Mouse (Mus musculus): Measurements from ENCODE around the gene Myo5c. TPM values are rescaled to one million over a fixed set of nuclear protein-coding genes. Genes with fewer than 3 reads are reported as not detected.
A peak's percentile ranks its signal among the peaks of the same experiment; 100 is the strongest.

The Myo5c gene
- polyA plus RNA-seq, 1 experiment = 1.2 TPM

DNA sequence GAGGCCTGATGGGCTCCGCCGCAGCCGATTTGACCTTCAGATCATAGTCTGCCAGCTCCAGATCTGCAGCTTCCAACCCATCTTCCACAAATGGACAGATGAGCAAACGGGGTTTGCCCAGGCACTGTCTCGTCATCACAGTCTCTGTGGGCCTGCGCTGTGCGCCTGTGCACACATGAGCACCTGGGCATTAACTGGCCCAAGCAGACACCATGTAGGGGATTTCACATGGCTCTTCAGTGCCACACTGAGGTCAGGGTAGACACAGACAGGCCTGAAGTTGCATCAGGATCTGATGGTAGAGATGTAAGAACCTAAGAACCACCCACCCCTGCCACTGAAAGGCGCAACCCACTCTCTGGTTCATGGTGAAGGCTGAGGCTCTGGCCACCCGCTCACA is 43.2 kb downstream of the Myo5c start:
- WGBS = 84% methylated on average over 9 of the region's 9 CpGs
- Histone ChIP-seq H3K27ac (ENCODE audit: control insufficient read depth, insufficient read depth, low read depth, low read length, poor library complexity) (no peak overlapping the region), H3K4me1 (ENCODE audit: control insufficient read depth, insufficient read depth, low read length) (no peaks in the 10 kb centered on the region), H3K4me3 (replicated peaks; ENCODE audit: control insufficient read depth, low read depth, low read length) (no peak overlapping the region)
- no peak for TF ChIP-seq POLR2A (IDR thresholded peaks at IDR 0.05; ENCODE audit: borderline replicate concordance, control insufficient read depth, low read depth, low read length)
- TF ChIP-seq CTCF (IDR thresholded peaks at IDR 0.05; ENCODE audit: control insufficient read depth, insufficient read depth, low read length) = no peak

DNA sequence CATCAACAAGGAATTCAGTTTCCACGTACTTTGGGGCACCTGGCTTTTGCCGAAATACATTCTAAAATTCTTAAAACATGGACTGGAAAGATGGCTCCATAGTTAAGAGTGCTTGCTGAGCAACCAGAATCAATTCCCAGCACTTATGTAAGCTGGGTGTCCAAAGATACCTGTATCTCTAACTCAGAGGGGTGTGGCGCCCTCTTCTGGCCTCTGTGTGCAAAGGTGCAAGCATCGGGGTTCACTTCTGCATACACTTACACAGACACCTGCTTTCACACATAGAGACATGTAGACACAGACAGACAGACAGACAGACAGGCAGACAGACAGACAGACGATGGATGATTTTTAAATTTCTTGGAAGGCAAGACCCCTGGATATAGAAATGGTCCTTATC is 49.0 kb downstream of the Myo5c start:
- Histone ChIP-seq H3K27ac (ENCODE audit: control insufficient read depth, insufficient read depth, low read depth, low read length, poor library complexity) (no peak overlapping the region), H3K4me1 (ENCODE audit: control insufficient read depth, insufficient read depth, low read length) (no peaks in the 10 kb centered on the region), H3K4me3 (replicated peaks; ENCODE audit: control insufficient read depth, low read depth, low read length) (no peak overlapping the region)
- 68% methylated on average over 5 of the region's 5 CpGs for WGBS
- TF ChIP-seq CTCF (IDR thresholded peaks at IDR 0.05; ENCODE audit: control insufficient read depth, insufficient read depth, low read length) = peak; percentile 64
- TF ChIP-seq POLR2A (IDR thresholded peaks at IDR 0.05; ENCODE audit: borderline replicate concordance, control insufficient read depth, low read depth, low read length) = no peak

- 79% methylated on average over 2 of the region's 2 CpGs for WGBS
- TF ChIP-seq POLR2A (IDR thresholded peaks at IDR 0.05; ENCODE audit: borderline replicate concordance, control insufficient read depth, low read depth, low read length) = no peak
- Histone ChIP-seq H3K4me1 (ENCODE audit: control insufficient read depth, insufficient read depth, low read length) (no peaks in the 10 kb centered on the region), H3K27ac (ENCODE audit: control insufficient read depth, insufficient read depth, low read depth, low read length, poor library complexity) (no peak overlapping the region), H3K4me3 (replicated peaks; ENCODE audit: control insufficient read depth, low read depth, low read length) (no peak overlapping the region)
Measured at GRCm38 (mm10) chr9:75282179-75282578, 50.4 kb downstream of the Myo5c start.

DNA sequence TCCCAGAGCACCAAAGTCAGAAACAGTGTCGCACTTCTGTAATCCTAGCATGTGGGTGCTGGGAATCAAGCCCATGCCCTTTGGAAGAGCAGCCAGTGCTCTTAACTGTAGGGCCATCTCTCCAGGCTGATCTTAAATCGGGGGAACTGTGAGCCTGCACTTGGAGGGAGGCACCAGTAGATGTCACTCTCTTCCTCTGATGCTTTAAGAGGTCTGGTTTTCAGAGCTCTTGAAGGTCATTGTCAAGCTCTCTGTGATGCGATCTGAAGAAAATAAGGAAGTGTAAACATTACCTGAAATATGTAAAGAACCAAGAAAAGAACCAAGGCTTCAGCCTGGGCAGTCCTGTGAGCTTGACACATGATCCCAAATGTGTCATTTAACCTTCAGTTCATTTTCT is 51.0 kb downstream of the Myo5c start:
- no peaks in the 10 kb centered on the region for H3K4me1 ChIP-seq (ENCODE audit: control insufficient read depth, insufficient read depth, low read length)
- no peak overlapping the region for H3K4me3 ChIP-seq (replicated peaks; ENCODE audit: control insufficient read depth, low read depth, low read length)
- 13% methylated on average over 3 of the region's 3 CpGs for WGBS
- TF ChIP-seq POLR2A (IDR thresholded peaks at IDR 0.05; ENCODE audit: borderline replicate concordance, control insufficient read depth, low read depth, low read length) (no peak), CTCF (IDR thresholded peaks at IDR 0.05; ENCODE audit: control insufficient read depth, insufficient read depth, low read length) (peak; percentile 71)
- no peak overlapping the region for H3K27ac ChIP-seq (ENCODE audit: control insufficient read depth, insufficient read depth, low read depth, low read length, poor library complexity)

- TF ChIP-seq POLR2A (IDR thresholded peaks at IDR 0.05; ENCODE audit: borderline replicate concordance, control insufficient read depth, low read depth, low read length) = no peak
- TF ChIP-seq CTCF (IDR thresholded peaks at IDR 0.05; ENCODE audit: control insufficient read depth, insufficient read depth, low read length) = no peak
- 83% methylated on average over 8 of the region's 8 CpGs for WGBS
Measured at GRCm38 (mm10) chr9:75283636-75284035, 51.8 kb downstream of the Myo5c start.

GRCm38 (mm10) chr9:75285363-75285762 is 53.5 kb downstream of the Myo5c start:
- 80% methylated on average over 6 of the region's 6 CpGs for WGBS
- Histone ChIP-seq H3K27ac (ENCODE audit: control insufficient read depth, insufficient read depth, low read depth, low read length, poor library complexity) (no peak overlapping the region), H3K4me1 (ENCODE audit: control insufficient read depth, insufficient read depth, low read length) (no peaks in the 10 kb centered on the region), H3K4me3 (replicated peaks; ENCODE audit: control insufficient read depth, low read depth, low read length) (no peak overlapping the region)
- TF ChIP-seq CTCF (IDR thresholded peaks at IDR 0.05; ENCODE audit: control insufficient read depth, insufficient read depth, low read length) = no peak
- no peak for TF ChIP-seq POLR2A (IDR thresholded peaks at IDR 0.05; ENCODE audit: borderline replicate concordance, control insufficient read depth, low read depth, low read length)

More at GRCm38 (mm10) chr9:75283636-75284035, 51.8 kb downstream of the Myo5c start:
- Histone ChIP-seq H3K27ac (ENCODE audit: control insufficient read depth, insufficient read depth, low read depth, low read length, poor library complexity) (no peak overlapping the region), H3K4me1 (ENCODE audit: control insufficient read depth, insufficient read depth, low read length) (no peaks in the 10 kb centered on the region), H3K4me3 (replicated peaks; ENCODE audit: control insufficient read depth, low read depth, low read length) (no peak overlapping the region)

GRCm38 (mm10) chr9:75287636-75288035 is 55.8 kb downstream of the Myo5c start:
- Histone ChIP-seq H3K27ac (ENCODE audit: control insufficient read depth, insufficient read depth, low read depth, low read length, poor library complexity) (no peak overlapping the region), H3K4me1 (ENCODE audit: control insufficient read depth, insufficient read depth, low read length) (no peaks in the 10 kb centered on the region), H3K4me3 (replicated peaks; ENCODE audit: control insufficient read depth, low read depth, low read length) (no peak overlapping the region)
- 83% methylated on average over 6 of the region's 6 CpGs for WGBS
- no peak for TF ChIP-seq CTCF (IDR thresholded peaks at IDR 0.05; ENCODE audit: control insufficient read depth, insufficient read depth, low read length)
- no peak for TF ChIP-seq POLR2A (IDR thresholded peaks at IDR 0.05; ENCODE audit: borderline replicate concordance, control insufficient read depth, low read depth, low read length)

DNA sequence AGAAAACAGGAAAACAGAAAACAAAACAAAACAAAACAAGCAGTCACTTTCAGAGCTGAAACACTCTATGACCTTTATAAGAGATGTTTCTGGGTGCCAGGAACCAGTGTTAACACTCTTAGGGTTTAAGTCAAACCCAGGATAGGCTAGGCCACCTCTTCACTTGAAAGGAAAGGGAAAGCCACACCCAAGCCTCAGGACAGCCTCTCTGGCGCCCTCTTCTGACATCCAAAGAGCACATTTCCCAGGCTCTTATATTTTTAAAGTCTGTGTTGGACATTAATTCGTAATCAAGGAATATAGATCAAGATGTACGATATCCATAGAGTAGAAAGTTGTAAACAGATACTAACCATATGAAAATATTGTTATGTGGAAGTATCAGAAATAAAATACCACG is 57.7 kb downstream of the Myo5c start:
- TF ChIP-seq POLR2A (IDR thresholded peaks at IDR 0.05; ENCODE audit: borderline replicate concordance, control insufficient read depth, low read depth, low read length) = no peak
- peak; percentile 36; the same call in 1 of the 2 replicates for TF ChIP-seq CTCF (IDR thresholded peaks at IDR 0.05; ENCODE audit: control insufficient read depth, insufficient read depth, low read length)
- Histone ChIP-seq H3K27ac (ENCODE audit: control insufficient read depth, insufficient read depth, low read depth, low read length, poor library complexity) (no peak overlapping the region), H3K4me1 (ENCODE audit: control insufficient read depth, insufficient read depth, low read length) (no peaks in the 10 kb centered on the region), H3K4me3 (replicated peaks; ENCODE audit: control insufficient read depth, low read depth, low read length) (no peak overlapping the region)
- WGBS = 40% methylated on average over 4 of the region's 4 CpGs

GRCm38 (mm10) chr9:75299342-75299741 is 67.5 kb downstream of the Myo5c start:
- no peak overlapping the region for H3K4me3 ChIP-seq (replicated peaks; ENCODE audit: control insufficient read depth, low read depth, low read length)
- no peak overlapping the region for H3K27ac ChIP-seq (ENCODE audit: control insufficient read depth, insufficient read depth, low read depth, low read length, poor library complexity)
- TF ChIP-seq CTCF (IDR thresholded peaks at IDR 0.05; ENCODE audit: control insufficient read depth, insufficient read depth, low read length) (peak; percentile 26; the same call in 1 of the 2 replicates), POLR2A (IDR thresholded peaks at IDR 0.05; ENCODE audit: borderline replicate concordance, control insufficient read depth, low read depth, low read length) (no peak)
- no peaks in the 10 kb centered on the region; the same call in 1 of the 2 replicates for H3K4me1 ChIP-seq (ENCODE audit: control insufficient read depth, insufficient read depth, low read length)
- WGBS = 67% methylated on average over 2 of the region's 2 CpGs
